Mouse (Mus musculus): ENCODE measurements at regions not wholly inside any gene's neighbourhood (a gene's known extent, or its start where the extent isn't known, plus 50 kb on each side); places are given as distances from the start of the nearest gene placed in this dataset.

DNA sequence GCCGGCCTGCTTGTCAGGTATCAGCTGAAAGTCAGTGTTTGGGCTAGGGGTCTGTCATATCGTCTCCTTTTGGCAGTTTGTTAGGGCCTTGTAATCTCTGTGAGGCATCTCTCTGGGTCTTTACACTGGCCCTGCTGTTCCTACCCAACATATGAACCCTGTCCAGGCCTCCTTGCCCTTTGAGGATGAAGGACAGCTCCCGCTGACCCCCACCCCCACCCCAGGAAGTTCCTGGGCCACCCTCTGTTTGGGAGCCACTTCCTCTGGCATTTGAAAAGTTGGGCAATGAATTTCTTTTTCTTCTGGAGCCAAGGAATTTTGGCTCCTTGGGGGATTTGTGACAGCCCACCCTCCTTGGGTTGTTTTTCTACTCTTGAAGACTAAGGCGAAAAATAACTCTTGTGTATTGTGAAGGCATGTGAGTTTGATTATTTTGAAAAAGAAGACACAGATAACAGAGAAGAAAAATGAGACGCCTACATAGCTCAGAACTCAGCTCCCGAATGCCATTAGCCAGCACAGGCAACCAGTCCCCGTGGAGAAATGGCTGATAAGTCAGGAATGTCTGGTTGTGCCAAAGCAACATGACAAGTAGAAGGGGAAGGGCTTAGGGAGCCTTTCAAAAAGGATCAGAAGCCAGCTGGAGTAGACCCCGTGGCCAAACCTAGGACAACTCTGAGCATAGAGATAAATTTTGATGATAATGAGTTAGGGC, 249.5 kb downstream of the Gm49356 start:
- no peak for DNase-seq (ENCODE audit: low read depth)

DNA sequence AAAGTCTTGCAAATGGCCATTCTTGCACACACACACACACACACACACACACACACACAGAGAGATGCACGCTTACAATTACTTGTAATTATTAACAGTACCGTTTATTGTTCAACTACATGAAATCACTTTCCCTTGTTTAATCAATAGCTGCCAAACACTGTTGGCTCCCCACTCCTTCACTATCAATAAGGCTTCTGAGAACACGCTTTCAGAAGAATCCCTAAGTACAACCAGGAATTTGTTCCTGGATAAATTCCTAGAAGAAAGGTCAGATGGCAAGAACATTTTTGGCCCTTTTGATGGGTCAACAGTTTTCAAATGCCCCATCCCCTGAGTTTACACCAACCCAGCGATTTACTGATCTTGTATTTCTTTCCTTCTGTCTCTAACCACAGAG, 252.5 kb downstream of the Gm49356 start:
- DNase-seq (ENCODE audit: low read depth): no peak

DNA sequence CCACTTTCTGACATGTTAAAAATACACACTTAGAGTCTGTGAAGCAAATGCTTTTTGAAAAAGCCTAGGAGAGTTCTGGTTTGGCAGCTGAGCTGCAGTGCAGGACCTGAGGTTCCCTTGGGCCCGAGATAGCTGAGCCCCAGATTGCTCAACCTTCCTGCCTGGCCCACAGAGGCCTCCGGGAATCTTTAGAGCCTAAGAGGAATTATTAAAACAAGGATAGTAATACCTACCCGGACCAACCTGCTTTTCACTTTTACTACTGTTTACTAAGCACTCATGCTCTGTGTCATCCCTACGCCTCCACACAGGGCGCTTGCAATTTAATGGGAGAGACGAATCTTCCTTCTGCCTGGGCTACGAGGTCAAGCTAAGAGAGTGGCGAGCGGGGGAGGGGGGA, 253.4 kb downstream of the Gm49356 start:
- DNase-seq (ENCODE audit: low read depth): no peak

DNA sequence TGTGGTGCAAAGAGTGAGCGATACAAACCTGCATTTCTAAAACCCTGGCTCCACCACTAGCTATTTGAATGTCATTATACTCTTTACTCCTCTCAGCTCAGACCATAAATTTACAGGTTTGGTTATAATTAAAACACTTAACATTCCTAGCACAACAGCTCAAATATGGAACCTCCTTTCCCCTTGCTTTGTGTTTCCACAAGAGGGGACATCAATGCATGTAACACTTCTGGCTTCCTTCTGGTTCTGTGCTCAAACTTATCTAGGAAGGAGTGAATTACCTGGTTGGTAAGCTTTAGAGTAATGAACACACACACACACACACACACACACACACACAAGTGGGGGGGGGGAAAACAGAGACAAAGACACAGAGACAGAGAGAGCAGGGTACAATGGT, 254.8 kb downstream of the Gm49356 start:
- DNase-seq (ENCODE audit: low read depth): no peak

GRCm38 (mm10) chr15:59145679-59146078, 256.6 kb downstream of the Gm49356 start:
- no peak for DNase-seq (ENCODE audit: low read depth)

- DNase-seq (ENCODE audit: low read depth): no peak
Measured at GRCm38 (mm10) chr15:59146111-59146510, 257.0 kb downstream of the Gm49356 start.

DNA sequence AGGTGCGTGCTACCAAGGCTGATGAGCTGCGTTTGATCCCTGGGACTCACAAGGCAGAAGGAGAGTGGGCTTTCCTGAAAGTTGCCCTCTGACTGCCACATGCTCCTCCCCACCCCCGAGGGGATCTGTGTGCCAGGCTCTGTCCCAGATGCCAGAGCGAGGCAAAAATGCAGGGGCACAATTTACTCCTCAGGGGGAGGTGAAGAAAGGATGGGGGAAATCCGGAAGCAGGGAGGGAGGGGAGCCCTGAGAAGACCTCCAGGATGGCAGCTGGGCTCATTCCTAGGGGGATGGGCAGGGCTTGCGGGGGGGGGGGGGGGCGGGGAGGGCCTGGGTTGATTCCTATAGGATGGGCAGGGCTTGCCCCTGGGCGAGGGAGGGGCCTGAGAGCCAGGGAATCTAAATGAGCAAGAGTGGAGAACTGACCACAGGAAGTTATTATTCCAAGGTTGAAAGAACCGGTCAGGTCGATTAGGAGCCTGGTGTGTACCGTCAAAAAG, 257.5 kb downstream of the Gm49356 start:
- DNase-seq (ENCODE audit: low read depth): no peak

DNA sequence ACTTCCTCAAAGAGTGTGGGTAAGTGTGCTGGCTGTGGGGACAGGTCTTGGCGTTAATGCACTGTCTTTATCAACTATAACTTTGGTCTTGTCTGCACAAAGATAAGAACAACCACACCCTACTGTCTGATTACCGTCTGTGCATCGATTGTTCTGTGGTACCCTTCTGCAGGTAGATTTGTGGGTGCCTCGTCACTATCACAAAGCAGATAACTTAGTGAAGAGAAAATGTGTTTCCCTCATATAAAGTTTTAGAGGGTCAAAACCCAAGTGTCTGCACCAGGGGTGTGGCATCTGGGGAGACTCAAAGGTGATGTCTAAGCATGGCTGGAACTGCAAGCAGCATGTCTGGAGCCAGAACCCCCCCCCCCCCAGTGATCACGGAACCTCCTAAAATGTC, 259.4 kb downstream of the Gm49356 start:
- DNase-seq (ENCODE audit: low read depth): no peak

- no peak for DNase-seq (ENCODE audit: low read depth)
Measured at GRCm38 (mm10) chr15:59151506-59151905, 262.4 kb downstream of the Gm49356 start.

- no peak for DNase-seq (ENCODE audit: low read depth)
Measured at GRCm38 (mm10) chr15:59152786-59153388, 263.8 kb downstream of the Gm49356 start.

DNA sequence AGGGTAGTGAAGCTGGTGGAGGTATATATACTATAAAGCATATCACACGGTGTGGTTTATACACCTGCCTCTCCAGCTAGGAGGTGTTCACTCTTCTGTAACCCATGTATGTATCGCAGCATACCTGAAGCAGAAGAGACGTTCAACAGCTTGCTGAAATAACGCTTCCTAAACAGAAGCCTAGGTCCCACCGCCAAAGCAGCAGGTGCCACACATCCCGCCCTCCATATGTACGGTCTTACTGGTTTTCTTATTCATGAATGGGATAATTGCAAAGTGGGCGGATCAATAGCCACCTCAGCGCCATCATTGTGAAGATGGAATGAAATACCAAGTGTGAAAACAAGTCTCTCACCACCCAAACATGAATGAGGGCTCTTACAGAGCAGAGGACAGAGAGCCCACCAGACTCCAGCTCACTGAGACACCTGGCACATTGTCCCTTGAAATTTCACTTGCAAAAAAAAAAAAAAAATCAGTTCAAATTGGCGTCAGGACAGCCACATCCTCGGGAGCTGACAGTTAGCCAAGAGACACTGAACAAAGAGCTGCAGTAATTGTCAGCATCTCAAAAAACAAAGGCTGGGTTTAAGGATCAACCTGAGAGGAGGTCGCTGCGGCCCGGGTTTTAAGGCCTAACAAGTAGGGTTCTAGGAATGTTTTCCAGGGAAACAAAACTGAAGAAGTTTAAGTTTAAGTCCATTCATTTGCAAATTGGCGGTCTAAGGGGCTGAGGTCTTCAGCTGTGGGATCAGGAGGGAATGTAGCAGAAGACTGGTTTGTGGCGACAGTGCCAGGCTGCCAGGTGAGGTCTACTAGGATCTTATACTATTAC, 264.5 kb downstream of the Gm49356 start:
- no peak for DNase-seq (ENCODE audit: low read depth)

- no peak for DNase-seq (ENCODE audit: low read depth)
Measured at GRCm38 (mm10) chr15:59154407-59155288, 265.6 kb downstream of the Gm49356 start.

GRCm38 (mm10) chr15:59155289-59155623, 266.2 kb downstream of the Gm49356 start:
- DNase-seq (ENCODE audit: low read depth): no peak

DNA sequence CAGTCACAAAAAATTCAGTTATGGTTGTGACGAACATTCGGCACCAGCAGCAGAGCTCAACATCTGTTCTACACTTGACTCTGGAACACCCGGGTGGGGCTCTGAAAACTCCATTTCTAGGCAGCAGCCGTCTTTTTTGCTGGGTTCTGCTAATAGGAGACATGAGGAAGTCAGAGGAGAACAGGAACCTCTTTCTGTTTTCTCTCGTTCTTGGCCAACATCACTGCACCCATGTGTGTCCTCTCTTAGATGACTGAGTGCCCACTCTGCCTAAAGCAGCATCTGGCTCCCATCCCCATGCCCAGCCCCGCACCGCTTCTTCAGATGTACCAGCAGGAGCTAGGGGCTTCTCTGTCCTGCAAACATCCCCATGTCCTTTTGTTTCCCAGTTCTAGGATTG, 267.2 kb downstream of the Gm49356 start:
- DNase-seq (ENCODE audit: low read depth): no peak

DNA sequence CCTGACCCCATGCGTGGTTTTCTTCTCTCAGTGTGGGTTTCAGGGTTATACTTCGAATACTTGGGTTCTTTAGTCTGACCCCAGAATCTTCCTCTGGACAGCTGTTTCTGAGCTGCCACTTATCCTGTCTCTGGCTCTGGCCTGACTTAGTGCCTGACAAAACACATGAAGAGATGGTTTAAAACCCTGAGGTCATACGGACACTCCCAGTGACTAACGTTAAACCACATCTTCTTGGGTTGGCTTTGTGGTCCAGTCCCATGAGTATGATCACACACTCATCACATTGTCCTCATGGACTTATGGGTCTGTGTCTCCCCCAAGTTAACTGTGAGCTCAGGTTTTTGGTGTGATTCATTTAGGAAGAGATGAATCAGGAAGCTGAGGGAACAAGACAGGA, 269.7 kb downstream of the Gm49356 start:
- DNase-seq (ENCODE audit: low read depth): no peak

DNA sequence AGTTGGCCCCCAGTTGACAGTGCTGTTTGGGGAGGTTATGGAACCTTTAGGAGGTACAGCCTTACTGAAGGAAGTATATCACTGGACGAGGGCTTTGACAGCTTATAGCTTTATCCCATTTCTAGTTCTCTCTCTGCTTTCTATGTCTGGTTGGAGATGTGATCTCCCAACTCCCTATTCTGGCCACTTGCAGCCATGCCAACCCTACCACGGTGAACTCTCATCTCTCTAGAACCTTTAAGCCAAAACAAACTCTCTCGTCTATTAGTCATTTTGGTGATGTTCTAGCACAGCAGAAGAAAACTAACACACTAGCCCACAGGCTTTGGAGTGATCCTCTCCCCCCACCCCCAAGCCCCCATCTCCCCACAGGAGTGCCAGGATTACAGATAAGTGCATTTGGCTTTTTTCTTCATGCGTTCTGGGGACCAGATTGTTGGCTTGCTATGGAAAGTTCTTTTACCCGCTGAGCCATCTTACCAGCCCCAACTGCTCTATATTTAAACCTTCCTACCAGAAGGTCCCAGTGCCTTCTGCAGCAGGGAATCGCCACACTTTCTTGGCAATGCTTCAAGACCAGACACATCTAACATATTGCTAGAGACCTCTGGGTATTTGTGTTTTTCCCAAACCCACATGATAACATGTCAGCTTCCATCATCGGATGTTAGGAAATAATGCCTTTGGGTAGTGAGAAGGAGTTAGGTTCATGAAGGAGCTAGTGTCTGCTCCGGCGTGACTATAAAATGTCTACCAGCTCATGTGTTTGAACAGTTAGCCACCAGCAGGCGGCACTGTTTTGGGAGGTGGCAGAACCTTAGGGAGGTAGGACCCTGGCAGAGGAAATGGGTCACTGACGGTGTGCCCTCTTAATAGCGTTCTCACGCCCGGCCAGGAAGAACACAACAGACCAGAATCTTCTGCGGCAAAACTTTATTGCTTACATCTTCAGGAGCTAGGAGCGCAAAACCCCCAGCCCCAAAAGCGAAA, 272.1 kb downstream of the Gm49356 start:
- DNase-seq (ENCODE audit: low read depth): no peak

DNA sequence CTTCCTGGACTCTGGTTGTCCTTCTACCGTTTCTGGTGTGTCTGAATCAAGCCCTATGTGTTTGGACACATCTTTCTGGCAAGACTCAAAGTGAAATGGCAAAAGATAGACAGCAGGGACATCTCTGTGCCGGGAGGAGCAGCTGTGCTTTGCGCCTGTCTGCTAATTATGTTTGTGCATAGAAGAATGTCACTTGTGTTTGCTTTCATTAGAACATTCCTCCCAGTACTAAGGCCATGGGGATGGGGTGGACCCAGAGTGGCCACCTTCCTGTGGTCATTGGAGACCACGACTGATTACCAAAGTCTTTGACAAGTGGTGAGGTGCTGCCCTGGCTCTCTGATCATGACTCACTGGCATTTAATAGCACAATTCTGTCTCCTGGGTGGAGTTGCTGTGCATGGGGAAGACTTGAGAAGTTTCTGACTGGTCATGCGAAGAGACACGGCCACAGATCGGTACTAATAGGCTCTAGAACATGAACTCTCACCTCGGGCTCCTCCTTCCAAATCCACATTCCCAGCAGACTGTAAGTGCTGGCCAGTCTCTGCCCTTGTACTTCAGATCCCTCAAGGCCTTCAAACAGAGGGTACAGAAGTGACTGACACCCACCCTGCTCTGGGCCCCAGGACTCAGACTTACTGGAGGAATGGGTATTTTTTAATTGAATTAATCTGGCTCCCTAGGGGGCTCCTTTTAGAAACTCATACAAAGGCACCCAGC, 279.0 kb downstream of the Gm49356 start:
- DNase-seq (ENCODE audit: low read depth): no peak

- DNase-seq (ENCODE audit: low read depth): no peak
Measured at GRCm38 (mm10) chr15:59168660-59169170, 279.6 kb downstream of the Gm49356 start.

- no peak for DNase-seq (ENCODE audit: low read depth)
Measured at GRCm38 (mm10) chr15:59169237-59169797, 280.2 kb downstream of the Gm49356 start.

GRCm38 (mm10) chr15:59169831-59170230, 280.7 kb downstream of the Gm49356 start:
- no peak for DNase-seq (ENCODE audit: low read depth)
